Mouse (Mus musculus) embryonic stem cell, embryonic (primary cell): ENCODE results near the gene Sorcs2.

Source experiments
- CTCF ChIA-PET, 4 experiments: fragments of 300-600 bp in 2 of 4; fragments of 350-600 bp in 2 of 4; sonication (Branson Sonifier 250); formaldehyde crosslinking; loops; one replicate each; lab custom pipeline; 2022; ENCODE audit warnings: inconsistent platforms in 2 of 4; lab: Charles Lee
- POLR2A ChIA-PET, 4 experiments: fragments of 300-600 bp in 2 of 4; fragments of 350-600 bp in 2 of 4; sonication (Branson Sonifier 250); formaldehyde crosslinking; loops; one replicate each; lab custom pipeline; 2022; ENCODE audit warnings: antibody characterized with exemption in 4 of 4, inconsistent platforms in 1 of 4; lab: Charles Lee

Gene Sorcs2

GRCm38 (mm10) chr5:36166346-36167013, 231.5 kb downstream of the Sorcs2 start:
- POLR2A ChIA-PET, result no interaction called here
- CTCF ChIA-PET, result interaction anchor here in 1 of 4 experiments (0.6 kb wide), 1 partner anchor 132 kb away, joined by 7 read pairs; no protein-coding TSS in a partner anchor

GRCm38 (mm10) chr5:36165424-36166302, 232.3 kb downstream of the Sorcs2 start:
- ChIA-PET POLR2A (no interaction called here), CTCF (interaction anchor here in 1 of 4 experiments (1.1 kb wide), 1 partner anchor 11 kb away, joined by 3 read pairs; no protein-coding TSS in a partner anchor)

- POLR2A ChIA-PET, result no interaction called here
- CTCF ChIA-PET, result interaction anchor here in 3 of 4 experiments (0.5 to 1.7 kb wide), 6 partner anchors 14 to 268 kb away, joined by 3 to 4 read pairs (median 3); partner anchors contain the start of gene Sorcs2 (in 1 of the 3)
Observed at GRCm38 (mm10) chr5:36154879-36155485, 243.0 kb downstream of the Sorcs2 start.

DNA sequence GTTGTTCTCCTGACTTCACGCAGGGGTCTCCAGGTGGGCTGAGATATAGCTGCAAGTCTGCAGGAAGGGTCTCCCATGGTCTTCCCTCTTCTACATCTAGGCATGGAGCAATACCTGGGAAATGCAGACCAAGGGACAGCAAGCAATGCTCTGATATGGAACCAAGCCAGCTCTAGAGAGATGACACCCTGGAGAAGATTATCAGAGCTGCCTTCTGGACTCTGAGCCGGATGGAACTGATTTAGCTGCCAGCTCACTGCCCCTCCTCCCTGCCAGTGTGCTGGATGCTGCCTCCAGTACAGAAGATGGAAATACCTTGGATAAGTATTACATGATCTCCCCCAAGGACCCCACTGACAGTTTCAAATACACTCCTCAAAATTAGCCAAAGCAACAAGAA, 244.7 kb downstream of the Sorcs2 start:
- CTCF ChIA-PET, result interaction anchor here in 1 of 4 experiments (0.7 kb wide), 1 partner anchor 1136 kb away, joined by 4 read pairs; no protein-coding TSS in a partner anchor

DNA sequence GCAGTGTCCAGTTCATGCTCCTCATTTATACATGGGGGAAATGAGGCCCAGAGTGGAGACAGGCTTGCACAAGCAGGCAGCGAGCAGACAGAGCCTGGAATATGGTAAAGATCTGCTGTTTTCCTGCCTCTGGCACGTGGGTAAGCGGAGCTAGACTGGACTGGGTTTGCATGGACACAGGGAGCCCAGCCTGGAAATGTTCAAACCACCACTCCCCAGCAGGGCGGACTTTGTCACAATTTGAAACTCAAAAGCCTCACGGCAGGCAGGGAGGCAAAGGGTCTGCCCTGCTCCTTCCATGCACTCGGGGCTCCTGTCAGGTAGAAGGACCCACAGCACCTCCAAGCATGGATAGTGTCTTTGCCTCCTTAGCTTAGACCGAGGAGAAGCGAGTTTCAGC, 246.9 kb downstream of the Sorcs2 start:
- ChIA-PET CTCF (interaction anchor here in 2 of 4 experiments (0.6 to 0.8 kb wide), 2 partner anchors 245 to 660 kb away, joined by 3 to 6 read pairs; no protein-coding TSS in a partner anchor), POLR2A (interaction anchor here in 2 of 4 experiments (0.9 to 1.0 kb wide), 2 partner anchors 18 to 22 kb away, joined by 3 read pairs; no protein-coding TSS in a partner anchor)

More for the DNA sequence above, 244.7 kb downstream of the Sorcs2 start:
- POLR2A ChIA-PET, result no interaction called here

- ChIA-PET POLR2A (interaction anchor here in 1 of 4 experiments (0.7 kb wide), 1 partner anchor 706 kb away, joined by 4 read pairs; no protein-coding TSS in a partner anchor), CTCF (interaction anchor here in 2 of 4 experiments (0.5 to 1.3 kb wide), 7 partner anchors 115 to 286 kb away, joined by 3 to 8 read pairs (median 3); partner anchors contain the start of gene Sorcs2 (in 1 of the 2))
Observed at GRCm38 (mm10) chr5:36149098-36149497, 248.8 kb downstream of the Sorcs2 start.

DNA sequence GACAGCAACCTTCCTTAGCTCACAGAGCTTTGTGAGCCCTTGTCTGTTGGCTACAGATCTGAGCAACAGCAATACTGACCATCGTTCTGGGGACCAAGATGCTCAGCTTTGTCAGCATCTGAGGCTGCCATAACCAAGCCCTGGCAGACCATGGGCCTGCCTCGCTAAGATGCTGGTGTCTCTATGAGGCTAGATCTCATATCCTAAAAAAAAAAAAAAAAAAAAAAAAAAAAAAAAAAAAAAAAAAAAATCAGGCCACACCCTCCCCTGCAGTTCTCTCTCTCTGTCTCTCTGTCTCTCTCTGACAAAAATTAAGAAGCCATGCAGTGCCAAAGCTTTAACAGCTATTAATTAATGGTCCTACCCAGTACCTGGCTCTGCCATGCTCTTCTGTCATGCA, 251.3 kb downstream of the Sorcs2 start:
- ChIA-PET CTCF (interaction anchor here in 1 of 4 experiments (1.0 kb wide), 1 partner anchor 175 kb away, joined by 3 read pairs; no protein-coding TSS in a partner anchor), POLR2A (interaction anchor here in 1 of 4 experiments (0.7 to 1.3 kb wide), 3 partner anchors 14 to 318 kb away, joined by 3 to 9 read pairs (median 7); partner anchors contain the start of gene Grpel1)

DNA sequence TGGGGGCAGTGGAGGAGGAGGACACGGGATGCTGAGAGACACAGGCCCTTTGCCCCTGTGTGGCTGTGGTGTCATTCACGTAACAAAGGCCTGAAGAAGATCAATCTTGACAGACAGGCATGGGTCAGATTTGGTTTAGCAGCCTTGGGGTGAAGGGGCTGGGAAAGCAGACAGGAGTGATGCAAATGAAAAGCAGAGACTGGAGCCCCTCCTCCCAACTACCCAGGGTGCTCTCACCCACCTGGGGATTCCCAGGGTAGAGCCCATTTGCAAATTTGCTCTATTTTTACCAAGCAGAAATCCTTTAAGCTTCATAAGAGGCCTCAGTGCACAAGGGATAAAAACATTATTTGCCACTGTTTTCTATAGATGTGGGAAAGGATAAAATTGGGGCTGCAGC, 253.4 kb downstream of the Sorcs2 start:
- CTCF ChIA-PET, result interaction anchor here in 1 of 4 experiments (0.6 kb wide), 1 partner anchor 90 kb away, joined by 3 read pairs; no protein-coding TSS in a partner anchor

GRCm38 (mm10) chr5:36141676-36142255, 256.2 kb downstream of the Sorcs2 start:
- POLR2A ChIA-PET, result interaction anchor here in 1 of 4 experiments (0.5 kb wide), 1 partner anchor 20 kb away, joined by 7 read pairs; no protein-coding TSS in a partner anchor
- CTCF ChIA-PET, result interaction anchor here in 3 of 4 experiments (0.6 to 0.7 kb wide), 3 partner anchors 14 to 811 kb away, joined by 3 to 10 read pairs (median 4); partner anchors contain the start of gene Sorcs2 (in 1 of the 3)

More for the DNA sequence above, 253.4 kb downstream of the Sorcs2 start:
- POLR2A ChIA-PET, result no interaction called here

GRCm38 (mm10) chr5:36141112-36141511, 256.8 kb downstream of the Sorcs2 start:
- ChIA-PET CTCF (interaction anchor here in 3 of 4 experiments (0.6 to 0.7 kb wide), 3 partner anchors 14 to 811 kb away, joined by 3 to 10 read pairs (median 4); partner anchors contain the start of gene Sorcs2 (in 1 of the 3)), POLR2A (no interaction called here)

GRCm38 (mm10) chr5:36139766-36140165, 258.2 kb downstream of the Sorcs2 start:
- ChIA-PET POLR2A (no interaction called here), CTCF (interaction anchor here in 1 of 4 experiments (0.7 kb wide), 1 partner anchor 184 kb away, joined by 3 read pairs; no protein-coding TSS in a partner anchor)

- CTCF ChIA-PET, result interaction anchor here in 1 of 4 experiments (0.9 kb wide), 1 partner anchor 9 kb away, joined by 5 read pairs; no protein-coding TSS in a partner anchor
Observed at GRCm38 (mm10) chr5:36135874-36136542, 261.9 kb downstream of the Sorcs2 start.

GRCm38 (mm10) chr5:36134302-36134701, 263.6 kb downstream of the Sorcs2 start:
- POLR2A ChIA-PET, result interaction anchor here in 1 of 4 experiments (0.5 to 1.8 kb wide), 2 partner anchors 93 to 263 kb away, joined by 3 to 4 read pairs; no protein-coding TSS in a partner anchor
- CTCF ChIA-PET, result no interaction called here

More at GRCm38 (mm10) chr5:36135874-36136542, 261.9 kb downstream of the Sorcs2 start:
- POLR2A ChIA-PET, result interaction anchor here in 1 of 4 experiments (0.5 kb wide), 1 partner anchor 28 kb away, joined by 3 read pairs; no protein-coding TSS in a partner anchor

DNA sequence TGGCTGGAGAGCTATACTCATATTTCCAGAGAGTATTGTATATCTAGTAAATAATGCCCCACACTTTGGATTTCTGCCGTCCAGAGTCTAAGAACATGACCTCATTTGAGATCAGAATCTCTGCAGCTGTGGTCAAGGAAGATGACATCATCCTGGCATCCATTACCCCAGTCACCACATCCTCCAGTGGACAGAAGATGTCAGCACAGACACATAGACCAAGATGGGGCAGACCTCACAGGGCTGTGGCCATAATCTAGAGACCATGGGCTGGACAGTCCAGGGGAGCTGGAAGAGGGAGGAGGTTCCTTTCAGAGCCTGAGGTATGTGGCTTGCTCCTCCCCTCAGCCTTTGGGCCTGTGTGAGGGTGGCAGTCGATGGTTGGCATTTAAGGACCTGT, 264.0 kb downstream of the Sorcs2 start:
- POLR2A ChIA-PET, result interaction anchor here in 1 of 4 experiments (0.5 to 1.8 kb wide), 2 partner anchors 94 to 263 kb away, joined by 3 to 4 read pairs; no protein-coding TSS in a partner anchor
- CTCF ChIA-PET, result interaction anchor here in 1 of 4 experiments (0.5 kb wide), 1 partner anchor 200 kb away, joined by 16 read pairs; no protein-coding TSS in a partner anchor

DNA sequence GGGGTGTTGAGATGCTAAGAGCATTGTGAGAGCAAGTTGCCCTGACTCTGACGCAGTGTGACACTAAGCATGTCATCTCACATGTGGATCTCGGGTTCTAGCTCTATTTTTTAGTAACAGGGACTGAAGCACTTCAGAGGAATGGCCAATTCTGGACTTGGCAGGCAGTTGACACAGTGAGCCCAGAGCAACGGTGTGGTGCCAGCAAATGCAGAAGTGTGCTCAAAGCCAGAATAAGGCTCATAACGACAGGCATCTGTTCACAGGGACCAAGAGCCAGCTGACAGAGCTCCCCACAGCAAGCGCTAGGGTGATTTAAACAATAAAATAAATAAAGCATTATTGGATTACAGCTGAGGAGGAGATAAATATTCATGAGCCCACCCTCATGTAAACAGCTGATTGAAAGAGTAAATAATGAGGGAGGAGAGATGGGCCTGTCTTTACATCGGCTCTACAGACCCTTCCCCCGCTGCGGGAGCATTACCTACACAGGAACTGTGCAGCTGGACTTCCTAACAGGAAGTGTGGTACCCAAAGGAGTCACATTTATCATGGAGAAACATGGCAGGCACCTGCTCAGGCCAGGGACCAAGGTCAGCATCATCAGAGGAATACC, 267.4 kb downstream of the Sorcs2 start:
- POLR2A ChIA-PET, result no interaction called here

GRCm38 (mm10) chr5:36129661-36130060, 268.3 kb downstream of the Sorcs2 start:
- ChIA-PET CTCF (interaction anchor here in 1 of 4 experiments (0.6 kb wide), 2 partner anchors 171 to 468 kb away, joined by 5 to 6 read pairs; no protein-coding TSS in a partner anchor), POLR2A (interaction anchor here in 3 of 4 experiments (0.8 to 1.1 kb wide), 3 partner anchors 16 to 452 kb away, joined by 3 read pairs; no protein-coding TSS in a partner anchor)

More for the DNA sequence above, 267.4 kb downstream of the Sorcs2 start:
- CTCF ChIA-PET, result interaction anchor here in 1 of 4 experiments (0.5 to 1.5 kb wide), 2 partner anchors 97 to 268 kb away, joined by 3 read pairs; partner anchors contain the start of gene Sorcs2
